ENCODE assay signal across 8 mouse cellular contexts in genomic region chr2:165884577-165885224, GRCm38 (mm10). TPM values are rescaled to one million over a fixed set of nuclear protein-coding genes. Genes with fewer than 3 reads are reported as not detected.
DNase-seq lines count a peak whose midpoint lies in the region; ATAC-seq and TF ChIP-seq lines count a peak whose summit lies in the region.

No protein-coding gene starts in this region.

- peak overlapping the region; percentile 64 for H3K4me2 ChIP-seq in forebrain, embryonic 14.5 days (ENCODE audit: low read length)
- peak overlapping the region; percentile 85 for H3K4me2 ChIP-seq in liver, postnatal 0 days (ENCODE audit: low read depth, low read length)
- peak overlapping the region; percentile 65 for H3K4me2 ChIP-seq in neural tube, embryonic 13.5 days

- WGBS in forebrain, embryonic 14.5 days: 4% methylated on average over 20 of the region's 21 CpGs
- WGBS in liver, postnatal 0 days (ENCODE audit: insufficient replicate concordance): 6% methylated on average over 21 of the region's 21 CpGs
- WGBS in neural tube, embryonic 13.5 days: 4% methylated on average over 20 of the region's 21 CpGs

- TF ChIP-seq CTCF in liver, postnatal 0 days (IDR thresholded peaks at IDR 0.05; ENCODE audit: low read depth): no peak

- peak; percentile 73 for ATAC-seq in forebrain, embryonic 14.5 days
- ATAC-seq in liver, postnatal 0 days: peak; percentile 50
- ATAC-seq in neural tube, embryonic 13.5 days (ENCODE audit: low read depth): peak; percentile 60

- TF ChIP-seq EP300 in liver, postnatal 0 days (IDR thresholded peaks at IDR 0.05; ENCODE audit: low read depth): no peak

- DNase-seq in ES-E14 (ENCODE audit: low read depth, low spot score): peak; percentile 82
- DNase-seq in cerebellum, adult 11 months: peak; percentile 96
- peak; percentile 96 for DNase-seq in forebrain, embryonic 14.5 days (ENCODE audit: low spot score)
- peak; percentile 95 to 96 for DNase-seq in heart, postnatal 14 days
- DNase-seq in layer of hippocampus, adult 11-12 months (ENCODE audit: low spot score): peak; percentile 100
- DNase-seq in liver, postnatal 0 days: peak; percentile 98
- peak; percentile 92 for DNase-seq in telencephalon, adult 2 months (ENCODE audit: low read depth, low spot score)

- H3K27ac ChIP-seq in ES-E14 (ENCODE audit: insufficient read depth, low read depth, low read length, poor library complexity, severe bottlenecking): peak overlapping the region; percentile 81
- peak overlapping the region; percentile 100 for H3K27ac ChIP-seq in forebrain, embryonic 14.5 days (ENCODE audit: low read depth, low read length)
- peak overlapping the region; percentile 100 for H3K27ac ChIP-seq in liver, postnatal 0 days (ENCODE audit: low read depth)
- peak overlapping the region; percentile 100 for H3K27ac ChIP-seq in neural tube, embryonic 13.5 days (replicated peaks)

- in situ Hi-C loops in ES-E14 (cut with MboI; ENCODE audit: low sequenced_read_pairs in 2 of 2, unreplicated experiment in 2 of 2): no loop called here

- peak overlapping the region; percentile 49 to 58 for H3K4me3 ChIP-seq in ES-E14 (ENCODE audit: insufficient read depth in 1 of 2, low read depth in 1 of 2, low read length in 2 of 2, poor library complexity in 1 of 2, severe bottlenecking in 1 of 2)
- H3K4me3 ChIP-seq in forebrain, embryonic 14.5 days (ENCODE audit: low read depth, low read length): peak overlapping the region; percentile 29
- H3K4me3 ChIP-seq in liver, postnatal 0 days (ENCODE audit: low read depth, low read length): peak overlapping the region; percentile 49
- H3K4me3 ChIP-seq in neural tube, embryonic 13.5 days: peak overlapping the region; percentile 37

- peaks cover 6% of the 10 kb centered on the region; the same call in 1 of the 2 replicates for H3K36me3 ChIP-seq in ES-E14 (ENCODE audit: control insufficient read depth, insufficient read depth, low read length, poor library complexity, severe bottlenecking)
- H3K36me3 ChIP-seq in forebrain, embryonic 14.5 days (ENCODE audit: control insufficient read depth, insufficient read depth, low read length): no peaks in the 10 kb centered on the region
- H3K36me3 ChIP-seq in liver, postnatal 0 days (replicated peaks; ENCODE audit: insufficient read depth, low read length): 0 out of 2 replicates have a peak, but pooled peaks cover 1% of the 10 kb centered on the region
- H3K36me3 ChIP-seq in neural tube, embryonic 13.5 days: no peaks in the 10 kb centered on the region

- no peaks in the 10 kb centered on the region for H3K27me3 ChIP-seq in forebrain, embryonic 14.5 days (replicated peaks; ENCODE audit: control insufficient read depth, insufficient read depth, low read length)
- H3K27me3 ChIP-seq in liver, postnatal 0 days (ENCODE audit: insufficient read depth, low read length): no peaks in the 10 kb centered on the region
- H3K27me3 ChIP-seq in neural tube, embryonic 13.5 days: no peaks in the 10 kb centered on the region

- H3K9ac ChIP-seq in ES-E14 (ENCODE audit: insufficient read depth, low read depth, low read length, poor library complexity, severe bottlenecking): peak overlapping the region; percentile 80
- H3K9ac ChIP-seq in forebrain, embryonic 14.5 days (ENCODE audit: low read length): peak overlapping the region; percentile 74
- peak overlapping the region; percentile 85 for H3K9ac ChIP-seq in liver, postnatal 0 days (replicated peaks)
- H3K9ac ChIP-seq in neural tube, embryonic 13.5 days: peak overlapping the region; percentile 80

- intact Hi-C loops in heart, postnatal 14 days (cut with DNase I): no loop called here

- H3K4me1 ChIP-seq in ES-E14 (ENCODE audit: control insufficient read depth in 2 of 2, insufficient read depth in 2 of 2, low read length in 2 of 2, poor library complexity in 1 of 2): peaks cover 22 to 36% of the 10 kb centered on the region in 2 experiments
- H3K4me1 ChIP-seq in forebrain, embryonic 14.5 days (ENCODE audit: control insufficient read depth, insufficient read depth, low read length): peaks cover 93% of the 10 kb centered on the region
- H3K4me1 ChIP-seq in liver, postnatal 0 days (ENCODE audit: insufficient read depth): peaks cover 92% of the 10 kb centered on the region
- H3K4me1 ChIP-seq in neural tube, embryonic 13.5 days (replicated peaks): peaks cover 98% of the 10 kb centered on the region

- no peaks in the 10 kb centered on the region for H3K9me3 ChIP-seq in ES-E14 (ENCODE audit: control insufficient read depth, insufficient read depth, low read depth, low read length)
- no peaks in the 10 kb centered on the region for H3K9me3 ChIP-seq in forebrain, embryonic 14.5 days (replicated peaks; ENCODE audit: control insufficient read depth, low read length)
- H3K9me3 ChIP-seq in liver, postnatal 0 days (ENCODE audit: low read length): no peaks in the 10 kb centered on the region
- H3K9me3 ChIP-seq in neural tube, embryonic 13.5 days: no peaks in the 10 kb centered on the region

TF ChIP-seq in ES-E14, 5 proteins besides CTCF, POLR2A, EP300 and RAD21:
- TF ChIP-seq ZC3H11A (IDR thresholded peaks at IDR 0.05; ENCODE audit: borderline replicate concordance, low read depth, low read length): no peak
- TF ChIP-seq CHD2 (IDR thresholded peaks at IDR 0.05; ENCODE audit: low read depth, low read length): peak; percentile 68
- no peak for TF ChIP-seq MAFK (IDR thresholded peaks at IDR 0.05; ENCODE audit: insufficient read depth, low read depth, low read length)
- no peak for TF ChIP-seq HCFC1 (IDR thresholded peaks at IDR 0.05; ENCODE audit: borderline replicate concordance, insufficient read depth, low read length)
TF ChIP-seq in ES-E14: peak in this region for 1.

RNA-seq across cellular contexts. Expression of gene Zmynd8, which starts 14.1 kb away (rescaled TPM):
- total RNA-seq in ES-E14 (2012; rRNA removed): 49.7 and 60.5 TPM in 2 replicates
- polyA plus RNA-seq in forebrain, embryonic 14.5 days (2014; fragmentation: Nextera tagmentation; extraction: Ambion mirVana): 43.3 and 58.0 TPM in 2 replicates
- 10 to 100 TPM; 52.0 to 52.5 TPM for total RNA-seq in heart, postnatal 14 days (2021)
- polyA plus RNA-seq in liver, postnatal 0 days (2015; fragmentation: Nextera tagmentation; extraction: Ambion mirVana): 16.9 and 21.9 TPM in 2 replicates
- 69.0 and 73.2 TPM in 2 replicates for polyA plus RNA-seq in neural tube, embryonic 13.5 days (2015; fragmentation: Nextera tagmentation; extraction: Ambion mirVana)

Comparison
In these comparisons a context has a peak if more than half of its experiments do, and no peak if none do; other contexts are left out.
1. Peak in every context shown above with its lines: DNase-seq, ATAC-seq, H3K4me3 ChIP-seq and H3K27ac ChIP-seq.